Mouse (Mus musculus): ENCODE measurements around the gene Ifi208.
"Not testable (repeated sequence)": the region's sequence is repeated elsewhere in the genome, so short reads cannot be mapped to it uniquely, and the experiment has no call there.

Gene Ifi208

GRCm38 (mm10) chr1:173673458-173674097 lies at the start of gene Ifi208:
Gene Ifi208 (plus strand): TSS chr1:173673675.
- not testable (repeated sequence) for DNase-seq (ENCODE audit: low spot score)

GRCm38 (mm10) chr1:173624052-173624451 lies 49.4 kb upstream of the Ifi208 start:
- DNase-seq (ENCODE audit: low spot score): no peak

- DNase-seq (ENCODE audit: low spot score): no peak
These were observed 46.8 kb upstream of the Ifi208 start for GRCm38 (mm10) chr1:173626686-173627085.

GRCm38 (mm10) chr1:173630622-173631021 lies 42.9 kb upstream of the Ifi208 start, which contains the start of gene Ifi209:
Gene Ifi209 (plus strand): TSS chr1:173630917.
- not testable (repeated sequence) for DNase-seq (ENCODE audit: low spot score)

- DNase-seq (ENCODE audit: low spot score): no peak
These were observed 39.4 kb upstream of the Ifi208 start for GRCm38 (mm10) chr1:173633969-173634645.

GRCm38 (mm10) chr1:173645393-173645792 lies 28.1 kb upstream of the Ifi208 start:
- DNase-seq (ENCODE audit: low spot score): no peak

- no peak for DNase-seq (ENCODE audit: low spot score)
These were observed 15.5 kb upstream of the Ifi208 start for GRCm38 (mm10) chr1:173657973-173658372.

- not testable (repeated sequence) for DNase-seq (ENCODE audit: low spot score)
These were observed 5.1 kb downstream of the Ifi208 start for GRCm38 (mm10) chr1:173678605-173679004.

GRCm38 (mm10) chr1:173694270-173694669 lies 20.8 kb downstream of the Ifi208 start:
- no peak for DNase-seq (ENCODE audit: low spot score)

- peak; percentile 23 for DNase-seq (ENCODE audit: low spot score)
These were observed 59.7 kb downstream of the Ifi208 start for GRCm38 (mm10) chr1:173733219-173733618.

- DNase-seq (ENCODE audit: low spot score): not testable (repeated sequence)
These were observed 61.5 kb downstream of the Ifi208 start for GRCm38 (mm10) chr1:173735015-173735414.

GRCm38 (mm10) chr1:173736986-173737385 lies 63.5 kb downstream of the Ifi208 start:
- no peak for DNase-seq (ENCODE audit: low spot score)

GRCm38 (mm10) chr1:173740537-173740936 lies 67.1 kb downstream of the Ifi208 start:
- DNase-seq (ENCODE audit: low spot score): no peak

- DNase-seq (ENCODE audit: low spot score): no peak
These were observed 68.2 kb downstream of the Ifi208 start, which contains the start of gene Ifi207 for GRCm38 (mm10) chr1:173741656-173742055. Gene Ifi207 (minus strand): TSS chr1:173741747.

GRCm38 (mm10) chr1:173742262-173742661 lies 68.8 kb downstream of the Ifi208 start:
- DNase-seq (ENCODE audit: low spot score): no peak

Measured in embryo, embryonic 10.5 days (tissue).